Mouse (Mus musculus): ENCODE results near the gene Tmem44.

DNA sequence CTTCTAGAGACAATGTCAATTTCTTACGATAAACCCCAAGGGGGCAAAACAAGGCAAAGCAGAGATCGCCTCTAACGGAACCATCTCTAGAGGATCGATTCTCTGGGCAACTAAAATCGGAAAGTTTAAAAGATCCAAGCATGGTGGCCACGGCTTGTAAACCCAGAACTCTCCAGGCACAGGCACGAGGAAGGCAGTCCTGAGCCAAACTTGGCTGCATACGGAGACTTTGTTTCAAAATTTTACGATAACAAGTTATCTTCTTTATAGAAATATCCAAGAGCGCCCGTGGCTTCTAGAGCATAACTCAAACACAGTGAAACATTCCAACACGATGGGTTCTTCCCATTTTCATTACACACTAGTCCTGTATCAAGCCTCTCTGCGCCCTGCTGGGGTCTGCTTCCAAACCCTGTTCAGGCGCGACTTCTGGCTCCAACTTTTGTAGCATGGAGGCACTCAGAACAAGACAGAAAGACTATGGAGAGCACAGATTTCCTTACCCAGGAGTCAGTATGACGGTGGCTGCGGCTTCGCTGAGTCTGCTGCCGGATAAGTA lies 36.4 kb upstream of the Tmem44 start:
- TF ChIP-seq CTCF (IDR thresholded peaks at IDR 0.05; ENCODE audit: control insufficient read depth, insufficient read depth, insufficient read length) (no peak), MAX (IDR thresholded peaks at IDR 0.05) (no peak), USF1 (IDR thresholded peaks at IDR 0.05; ENCODE audit: low read depth) (no peak), MYOG (IDR thresholded peaks at IDR 0.05; ENCODE audit: control insufficient read depth, extremely low read depth, insufficient read length) (no peak), CEBPB (IDR thresholded peaks at IDR 0.05; ENCODE audit: low read depth) (no peak), MYOD1 (IDR thresholded peaks at IDR 0.05; ENCODE audit: control insufficient read depth, insufficient read length, low read depth) (no peak), FOSL1 (IDR thresholded peaks at IDR 0.05; ENCODE audit: insufficient read depth, low read length, poor library complexity, severe bottlenecking) (no peak)
